Mouse (Mus musculus) CH12.LX (cell line): ENCODE data around the gene Gm5767. TPM values are rescaled to one million over a fixed set of nuclear protein-coding genes. Genes with fewer than 3 reads are reported as not detected.

ENCODE experiments used
- DNase-seq: peaks from one replicate; pipeline ENCODE4 v3.0.0-alpha.2; 2013; ENCODE audit errors: extremely low read depth
- H3K27ac ChIP-seq: 2 replicates; pipeline ENCODE4 v1.5.1; 2012; ENCODE audit warnings: low read depth, mild to moderate bottlenecking, control low read depth, moderate library complexity; ENCODE audit not compliant: insufficient read depth
- H3K27me3 ChIP-seq: replicated peaks from 2 replicates; pipeline ENCODE3; 2012; ENCODE audit warnings: inconsistent platforms
- H3K36me3 ChIP-seq, 2 experiments: replicated peaks in 1 of 2; 2 replicates each; pipeline versions ENCODE3 to v1.6.1; 2012; ENCODE audit warnings: inconsistent platforms in 1 of 2, low read length in 1 of 2, mild to moderate bottlenecking in 1 of 2, mixed read lengths in 1 of 2, moderate library complexity in 1 of 2; ENCODE audit not compliant: control insufficient read depth in 1 of 2, insufficient read depth in 1 of 2
- H3K4me1 ChIP-seq, 2 experiments: 2 replicates each; pipeline ENCODE4 v1.6.1; 2012; ENCODE audit warnings: inconsistent platforms in 1 of 2, moderate library complexity in 1 of 2; ENCODE audit not compliant: insufficient read depth in 2 of 2, control insufficient read depth in 1 of 2
- H3K4me2 ChIP-seq: 2 replicates; pipeline ENCODE4 v1.6.1; 2012; ENCODE audit warnings: low read depth, mild to moderate bottlenecking, control low read depth; ENCODE audit not compliant: poor library complexity, insufficient read depth, severe bottlenecking
- H3K4me3 ChIP-seq, 3 experiments: fragments of 150-350 bp in 1 of 3; sonication (generic) in 1 of 3; replicated peaks in 1 of 3; 2 replicates each; pipeline versions ENCODE3 to v1.5.1; 2011 to 2012; ENCODE audit warnings: low read depth in 2 of 3, low read length in 2 of 3, mild to moderate bottlenecking in 2 of 3, moderate library complexity in 2 of 3, control low read depth in 1 of 3, improper control_type of control experiment in 1 of 3, inconsistent platforms in 1 of 3, mixed read lengths in 1 of 3; ENCODE audit not compliant: poor library complexity in 1 of 3
- H3K79me2 ChIP-seq: replicated peaks from 2 replicates; pipeline ENCODE4 v1.6.1; 2012; ENCODE audit warnings: mild to moderate bottlenecking, moderate library complexity; ENCODE audit not compliant: control insufficient read depth, poor library complexity, insufficient read depth, severe bottlenecking; ENCODE audit errors: extremely low read depth
- H3K9ac ChIP-seq: 2 replicates; pipeline ENCODE4 v1.6.1; 2012; ENCODE audit warnings: low read depth, mild to moderate bottlenecking, control low read depth, moderate library complexity; ENCODE audit not compliant: insufficient read depth
- H3K9me3 ChIP-seq: replicated peaks from 2 replicates; pipeline ENCODE3; 2012; ENCODE audit warnings: low read length, inconsistent platforms, mixed read lengths
- E2F4 ChIP-seq: IDR thresholded peaks from 2 replicates; pipeline ENCODE4 v1.6.1; 2011; ENCODE audit warnings: low read depth, low read length, improper control_type of control experiment; ENCODE audit not compliant: insufficient replicate concordance
- EP300 ChIP-seq: IDR thresholded peaks from 2 replicates; pipeline ENCODE4 v1.6.1; 2011; ENCODE audit warnings: low read length, improper control_type of control experiment
- ETS1 ChIP-seq: conservative IDR thresholded peaks from 2 replicates; pipeline ENCODE4 v1.6.1; 2012; ENCODE audit warnings: low read depth, mild to moderate bottlenecking, inconsistent platforms, low read length, improper control_type of control experiment, moderate library complexity
- GABPA ChIP-seq: IDR thresholded peaks from 2 replicates; pipeline ENCODE4 v1.6.1; 2012; ENCODE audit warnings: low read depth, low read length, improper control_type of control experiment, inconsistent platforms; ENCODE audit not compliant: insufficient replicate concordance
- JUND ChIP-seq: conservative IDR thresholded peaks from 2 replicates; pipeline ENCODE4 v1.6.1; 2011; ENCODE audit warnings: low read depth, low read length, improper control_type of control experiment
- KAT2A ChIP-seq: IDR thresholded peaks from 2 replicates; pipeline ENCODE4 v1.6.1; 2012; ENCODE audit warnings: low read length, improper control_type of control experiment, inconsistent platforms; ENCODE audit not compliant: insufficient replicate concordance
- MAZ ChIP-seq: IDR thresholded peaks from 2 replicates; pipeline ENCODE4 v1.6.1; 2012; ENCODE audit warnings: low read depth, mild to moderate bottlenecking, inconsistent platforms, low read length, improper control_type of control experiment, moderate library complexity
- MEF2A ChIP-seq: IDR thresholded peaks from 2 replicates; pipeline ENCODE4 v1.6.1; 2014; ENCODE audit warnings: low read depth, mild to moderate bottlenecking, inconsistent platforms, low read length, improper control_type of control experiment, borderline replicate concordance
- MXI1 ChIP-seq: IDR thresholded peaks from 2 replicates; pipeline ENCODE4 v1.6.1; 2011; ENCODE audit warnings: mild to moderate bottlenecking, low read depth, low read length, improper control_type of control experiment
- MYC ChIP-seq: IDR thresholded peaks from 2 replicates; pipeline ENCODE4 v1.6.1; 2011; ENCODE audit warnings: low read depth, mild to moderate bottlenecking, improper control_type of control experiment, low read length
- PAX5 ChIP-seq: IDR thresholded peaks from 2 replicates; pipeline ENCODE4 v1.6.1; 2012; ENCODE audit warnings: low read length, inconsistent platforms, mixed read lengths
- POLR2AphosphoS2 ChIP-seq: IDR thresholded peaks from 2 replicates; pipeline ENCODE4 v1.6.1; 2011; ENCODE audit warnings: low read depth, low read length, improper control_type of control experiment
- RCOR1 ChIP-seq: conservative IDR thresholded peaks from 2 replicates; pipeline ENCODE4 v1.6.1; 2012; ENCODE audit warnings: low read depth, mild to moderate bottlenecking, inconsistent platforms, low read length, improper control_type of control experiment
- USF1 ChIP-seq: IDR thresholded peaks from 2 replicates; pipeline ENCODE4 v1.6.1; 2014; ENCODE audit warnings: low read depth, mild to moderate bottlenecking, inconsistent platforms, low read length, improper control_type of control experiment
- ZMIZ1 ChIP-seq: IDR thresholded peaks from 2 replicates; pipeline ENCODE4 v1.6.1; 2012; ENCODE audit warnings: low read depth, mild to moderate bottlenecking, inconsistent platforms, low read length, improper control_type of control experiment
- dilution Hi-C: fragments of 300-500 bp; cut with MboI; formaldehyde crosslinking; loops from 2 replicates; pipeline ENCODE4 v1.14.3; 2020; ENCODE audit warnings: low sequenced_read_pairs; ENCODE audit not compliant: extremely low pct_unique_long_range_greater_than_20kb, extremely low pct_ligation_motif_present
- in situ Hi-C: fragments of 300-500 bp; cut with MboI; formaldehyde crosslinking; loops from 3 replicates; pipeline ENCODE4 v1.14.3; 2019; ENCODE audit warnings: low sequenced_read_pairs, low pct_ligation_motif_present, low pct_unique_long_range_greater_than_20kb, mixed read lengths
- polyA plus RNA-seq: library from polyadenylated mRNA; unstranded; fragments of >175 nt; gene quantifications from 2 replicates; pipeline ENCODE4 v1.2.1, GENCODE M21; 2012; ENCODE audit warnings: low read depth; ENCODE audit not compliant: insufficient read length
- total RNA-seq, 2 experiments: library from RNA; depleted of rRNA; stranded (reverse); fragments of 300-350 nt in 1 of 2; fragments of >200 nt in 1 of 2; gene quantifications; 2 replicates each; pipeline ENCODE4 v1.2.3; 2012 to 2014

The Gm5767 gene
- total and polyA plus RNA-seq, 3 experiments: not detected

DNA sequence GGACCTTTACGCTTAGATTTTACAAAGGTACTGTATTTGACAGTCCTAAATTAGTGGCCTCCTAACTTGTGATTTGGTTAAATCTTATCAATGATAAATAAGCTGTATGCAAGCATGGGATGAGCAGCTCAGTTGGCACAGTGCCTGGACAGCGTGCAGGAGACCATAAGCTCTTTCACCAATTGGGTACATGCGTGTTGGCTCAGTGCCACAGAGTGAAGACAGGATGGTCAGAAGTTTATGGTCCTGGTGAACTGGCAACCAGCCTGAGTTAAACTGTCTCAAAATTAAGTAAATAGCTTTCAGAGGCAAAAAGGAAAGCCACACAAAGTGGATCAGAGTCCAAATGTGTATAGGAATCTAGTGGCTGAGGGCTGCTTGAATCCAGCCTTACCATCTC lies 20.0 kb downstream of the Gm5767 start:
- TF ChIP-seq GABPA: no peak
- no peak for TF ChIP-seq MXI1
- TF ChIP-seq USF1: no peak
- no peak for TF ChIP-seq MEF2A
- no peak for TF ChIP-seq RCOR1
- TF ChIP-seq MAZ: no peak
- TF ChIP-seq MYC: no peak
- TF ChIP-seq E2F4: no peak
- no peak for TF ChIP-seq ZMIZ1
- no peak for TF ChIP-seq PAX5
- no peak for TF ChIP-seq ETS1
- no peak for TF ChIP-seq EP300
- no peak for TF ChIP-seq JUND
- DNase-seq: no peak

DNA sequence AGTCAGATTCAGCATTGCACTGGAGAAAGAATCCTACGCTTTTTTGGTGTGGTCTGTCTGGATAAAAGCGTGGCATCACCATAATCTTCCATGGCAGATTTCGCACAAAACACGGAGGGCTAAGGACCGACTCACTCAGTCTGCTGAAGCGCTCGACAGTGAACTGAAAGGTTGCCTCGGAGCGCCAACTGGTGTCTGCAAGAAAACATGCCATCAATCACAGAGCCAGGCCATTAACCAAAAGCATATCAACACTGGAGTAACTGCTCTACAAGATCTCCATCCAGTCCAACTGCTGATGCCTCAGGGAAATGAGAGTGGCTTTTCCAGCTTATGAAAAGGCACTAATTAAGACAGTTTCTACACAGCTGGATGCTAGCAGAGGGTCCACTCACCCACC lies 31.4 kb downstream of the Gm5767 start:
- TF ChIP-seq MAZ: no peak
- TF ChIP-seq POLR2AphosphoS2: 0 out of 2 replicates have a peak, but pooled peaks have one; percentile 31
- TF ChIP-seq KAT2A: no peak
- no peaks in the 10 kb centered on the region for H3K9me3 ChIP-seq
- no peaks in the 10 kb centered on the region for H3K27me3 ChIP-seq
- H3K4me1 ChIP-seq: peaks cover 7 to 46% of the 10 kb centered on the region in 2 experiments
- peaks cover 79 to 97% of the 10 kb centered on the region in 2 experiments for H3K36me3 ChIP-seq
- no peak overlapping the region for H3K27ac ChIP-seq
- no peak overlapping the region for H3K4me3 ChIP-seq
- H3K4me2 ChIP-seq: no peak overlapping the region
- no peak overlapping the region for H3K9ac ChIP-seq
- H3K79me2 ChIP-seq: peaks cover 64% of the 10 kb centered on the region
- dilution Hi-C loops (no loop called here), in situ Hi-C loops (no loop called here)
- no peak for DNase-seq

More for the DNA sequence above, 20.0 kb downstream of the Gm5767 start:
- Histone ChIP-seq H3K4me2 (no peak overlapping the region), H3K79me2 (no peaks in the 10 kb centered on the region; the same call in 1 of the 2 replicates), H3K36me3 (peaks cover 81 to 100% of the 10 kb centered on the region in 2 experiments), H3K4me1 (no peaks in the 10 kb centered on the region), H3K27me3 (no peaks in the 10 kb centered on the region), H3K9me3 (no peaks in the 10 kb centered on the region), H3K4me3 (no peak overlapping the region), H3K27ac (no peak overlapping the region), H3K9ac (no peak overlapping the region)
- dilution Hi-C loops: no loop called here
- in situ Hi-C loops: no loop called here
